Mouse (Mus musculus) gonadal fat pad, adult 2 months (tissue): ENCODE results near the gene Hsp90ab1. TPM values are rescaled to one million over a fixed set of nuclear protein-coding genes. Genes with fewer than 3 reads are reported as not detected.

Source experiments
- DNase-seq: peaks from one replicate; pipeline ENCODE4 v3.0.0-alpha.2; 2012; ENCODE audit warnings: low read depth
- polyA plus RNA-seq: library from polyadenylated mRNA; depleted of rRNA; stranded (reverse); fragments of >200 nt; gene quantifications from 2 replicates; pipeline ENCODE4 v1.2.3, GENCODE M21; 2012; rRNA removed

Gene Hsp90ab1
- polyA plus RNA-seq, 1 experiment = 514 TPM

DNA sequence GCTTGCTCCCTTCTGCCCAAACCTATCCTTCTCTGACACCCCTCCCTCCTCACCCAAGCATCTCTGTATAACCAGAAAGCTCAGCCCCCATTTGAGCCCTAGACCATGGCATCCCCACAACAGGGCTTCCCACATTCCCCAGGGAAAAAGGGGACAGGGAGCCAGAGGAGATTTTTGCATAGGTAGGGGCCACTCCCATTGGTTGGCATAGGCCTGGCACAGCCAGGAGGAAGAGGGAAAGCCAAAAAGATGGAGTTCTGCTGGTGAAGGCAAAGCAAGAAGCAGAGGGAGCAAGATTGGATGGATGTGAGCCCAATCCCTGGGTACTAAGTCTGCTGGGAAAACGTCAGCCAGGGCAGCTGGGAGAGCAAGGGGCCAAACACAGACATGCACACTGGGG is 30.0 kb downstream of the Hsp90ab1 start:
- DNase-seq = no peak

DNA sequence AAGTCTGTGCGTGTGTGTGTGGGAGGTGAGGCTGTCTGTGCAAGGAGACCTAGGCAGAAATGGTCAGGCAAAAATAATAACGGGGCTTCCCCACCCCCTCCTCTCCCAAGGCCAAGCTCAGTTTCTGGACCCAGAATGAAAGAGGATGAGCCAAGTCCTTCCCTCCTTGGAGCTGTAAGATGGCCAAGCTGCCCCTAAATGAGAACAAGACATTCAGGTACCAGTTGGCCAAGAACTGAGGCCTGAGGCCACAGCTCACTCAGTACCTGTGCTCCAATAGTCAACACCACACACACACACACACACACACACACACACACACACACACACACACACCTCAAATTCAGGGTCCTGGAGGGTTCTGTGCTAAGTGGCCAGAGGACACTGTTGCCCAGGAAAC is 30.4 kb downstream of the Hsp90ab1 start:
- DNase-seq = no peak

DNA sequence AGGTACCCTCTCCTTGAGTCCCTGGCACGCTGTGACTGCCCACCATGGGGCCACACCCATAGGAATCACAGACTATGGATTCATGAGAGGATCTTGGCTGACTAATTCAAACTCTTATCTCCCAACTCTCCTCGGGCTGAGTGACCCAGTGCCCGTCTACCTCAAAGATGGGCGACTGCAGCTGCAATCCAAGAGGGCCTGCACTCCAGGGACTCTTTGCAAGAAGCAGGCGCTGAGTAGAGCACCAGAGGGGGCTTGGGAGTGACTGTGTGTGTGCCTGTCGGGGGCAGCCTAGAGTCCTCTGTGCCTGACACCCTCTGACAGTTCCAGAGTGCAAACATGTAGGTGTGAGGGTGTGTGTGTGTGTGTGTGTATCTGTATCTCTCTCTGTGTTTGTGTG is 30.9 kb downstream of the Hsp90ab1 start:
- DNase-seq = no peak

DNA sequence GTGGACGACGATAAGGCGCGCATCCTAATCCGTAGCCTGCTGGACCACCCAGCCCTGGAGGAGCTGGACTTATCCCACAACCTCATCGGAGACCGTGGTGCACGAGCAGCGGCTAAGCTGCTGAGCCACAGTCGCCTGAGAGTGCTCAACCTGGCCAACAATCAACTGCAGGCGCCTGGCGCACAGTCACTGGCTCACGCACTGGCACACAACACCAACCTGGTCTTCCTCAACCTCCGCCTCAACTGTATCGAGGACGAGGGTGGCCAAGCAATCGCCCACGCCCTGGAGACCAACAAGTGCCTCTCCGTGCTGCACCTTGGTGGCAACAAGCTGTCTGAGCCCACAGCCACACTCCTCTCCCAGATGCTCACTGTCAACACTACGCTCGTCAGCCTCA is 33.4 kb downstream of the Hsp90ab1 start:
- no peak for DNase-seq

DNA sequence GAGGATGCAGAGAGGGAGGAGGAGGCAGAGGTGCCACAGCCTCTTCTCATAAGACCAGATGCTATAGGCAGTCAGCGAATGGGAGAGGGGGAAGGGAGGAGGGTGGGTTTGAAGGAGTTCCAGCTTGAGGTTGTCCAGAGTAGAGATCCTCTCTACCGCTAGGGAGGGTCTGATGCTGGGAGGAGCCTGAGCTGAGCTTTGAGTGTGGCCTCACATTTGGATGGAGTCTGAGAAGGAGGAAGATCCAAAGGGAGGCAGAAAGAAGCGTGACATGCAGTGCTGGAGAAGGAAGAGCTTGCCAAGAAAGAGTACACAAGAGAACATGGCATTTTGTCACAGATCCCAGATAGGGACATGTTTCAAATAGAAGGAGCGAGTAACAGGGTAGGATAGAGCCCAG is 34.7 kb downstream of the Hsp90ab1 start:
- DNase-seq = no peak

DNA sequence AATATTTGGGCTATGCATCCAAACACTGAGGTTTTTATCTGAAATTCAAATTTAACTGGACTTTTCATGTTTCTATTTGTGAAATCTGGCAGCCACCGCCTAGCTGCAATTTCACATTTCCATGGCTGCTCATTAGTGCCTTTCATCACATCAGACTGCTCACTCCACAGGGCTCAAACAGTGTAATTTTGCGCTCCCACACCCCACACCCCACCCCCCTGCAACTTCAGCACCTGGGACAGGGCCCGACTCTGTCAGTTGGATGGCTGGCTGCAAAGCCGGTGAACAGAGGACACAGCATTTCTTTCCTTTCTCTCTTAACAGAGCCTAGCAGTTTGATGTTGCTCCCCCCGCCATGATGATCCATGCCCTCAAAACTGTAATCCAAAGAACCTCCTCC is 36.8 kb downstream of the Hsp90ab1 start:
- DNase-seq = no peak

DNA sequence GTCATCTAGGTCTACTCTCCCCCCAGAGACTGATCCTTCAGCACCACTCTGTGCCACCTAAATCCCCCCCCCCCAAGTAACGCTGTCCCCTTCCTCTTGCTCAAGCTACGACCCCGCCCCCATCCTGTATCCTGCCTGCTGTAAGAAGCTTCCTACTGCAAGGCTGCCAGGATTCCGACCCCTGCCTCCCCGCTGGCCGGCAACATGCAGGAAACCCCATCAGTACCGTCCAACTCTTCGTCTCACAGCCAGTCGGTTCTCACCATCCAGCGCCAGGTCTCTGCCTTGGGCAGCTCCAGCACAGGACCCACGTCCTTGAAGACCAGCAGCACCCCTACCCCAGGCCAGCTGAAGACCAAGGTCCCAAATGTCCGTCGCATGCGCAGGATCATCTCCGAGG is 40.2 kb downstream of the Hsp90ab1 start:
- DNase-seq = no peak

DNA sequence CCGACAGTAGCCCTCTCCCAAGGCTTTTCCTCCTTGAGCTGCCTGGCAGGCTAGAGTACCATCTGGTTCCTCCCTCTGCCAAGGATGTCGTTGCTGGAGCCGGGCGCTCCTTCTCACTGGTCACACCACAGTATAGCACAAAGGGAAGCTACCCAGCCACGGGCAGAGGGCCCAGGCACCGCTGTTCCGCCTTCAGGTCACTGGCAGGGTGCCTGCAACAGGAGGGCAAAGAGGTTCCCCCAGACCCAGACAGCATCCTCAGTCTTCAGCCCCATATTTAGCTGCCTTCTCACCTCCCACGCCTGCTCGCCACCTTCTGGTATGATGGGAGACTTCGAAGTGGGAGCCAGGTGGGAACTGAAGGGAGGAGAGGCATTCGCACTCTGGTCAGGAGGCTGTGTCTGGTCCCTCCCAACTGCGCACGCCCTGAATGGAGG is 42.7 kb downstream of the Hsp90ab1 start:
- no peak for DNase-seq

DNA sequence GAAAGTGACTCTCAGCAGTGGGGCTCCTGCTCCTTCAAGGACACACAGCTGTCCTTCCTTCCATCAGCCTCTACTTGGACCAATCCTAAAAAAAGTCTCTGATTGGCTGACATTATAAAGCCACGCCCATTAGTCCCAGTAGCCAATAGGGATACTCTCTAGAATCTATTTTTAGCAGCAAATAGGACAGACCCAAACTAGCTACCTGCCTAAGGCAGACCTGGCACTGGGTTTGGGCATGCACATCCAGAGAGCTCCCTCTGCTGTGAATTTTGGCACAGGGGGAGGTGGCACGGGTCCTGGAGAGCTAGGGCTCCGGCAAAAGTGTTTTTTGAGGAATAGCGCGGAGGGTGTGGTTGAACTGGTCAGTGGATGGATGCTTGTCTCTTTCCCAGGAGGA is 46.5 kb downstream of the Hsp90ab1 start:
- DNase-seq = no peak

DNA sequence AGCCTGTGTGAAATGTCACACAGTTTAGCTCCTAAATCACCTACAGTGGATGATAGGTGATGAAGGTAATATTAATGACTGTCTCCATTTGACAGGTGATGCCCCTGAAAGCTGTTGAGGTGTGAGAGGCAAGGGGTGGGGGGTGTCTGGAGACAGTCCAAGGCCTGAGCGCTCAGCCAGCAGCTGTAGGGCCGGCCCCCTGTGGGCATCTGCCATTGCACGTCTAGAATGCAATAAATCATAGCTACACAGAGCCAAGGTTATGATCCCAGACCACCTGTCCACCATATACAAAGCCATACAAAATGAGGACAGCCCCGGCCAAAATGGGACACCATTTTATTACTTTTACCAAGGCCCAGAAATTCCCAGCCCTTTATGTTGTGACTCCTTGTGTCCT is 48.1 kb downstream of the Hsp90ab1 start:
- no peak for DNase-seq

DNA sequence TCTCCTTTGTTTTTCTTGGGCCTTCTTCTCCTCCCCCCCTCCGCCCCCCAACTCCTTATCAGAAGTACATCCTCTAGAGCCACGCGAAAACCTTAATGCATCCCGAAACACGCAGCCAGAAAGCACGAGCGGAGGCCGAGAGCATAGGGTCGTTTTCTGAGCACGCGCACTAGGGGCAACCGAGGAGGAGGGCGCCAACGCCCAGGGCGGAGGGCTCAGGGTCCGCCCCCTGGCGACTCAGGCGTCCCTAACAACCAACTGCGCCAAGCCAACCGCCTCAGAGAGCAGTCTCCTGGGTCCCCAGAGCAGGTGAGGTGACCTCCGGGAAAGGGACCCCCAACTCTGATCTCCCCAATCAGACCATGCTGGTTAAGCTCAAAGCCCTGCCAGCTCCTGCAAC is 49.8 kb downstream of the Hsp90ab1 start, which contains the start of gene Tcte1:
Tcte1 (plus strand) TSS at position 172 of the 400 bp plus-strand sequence.
- no peak for DNase-seq

DNA sequence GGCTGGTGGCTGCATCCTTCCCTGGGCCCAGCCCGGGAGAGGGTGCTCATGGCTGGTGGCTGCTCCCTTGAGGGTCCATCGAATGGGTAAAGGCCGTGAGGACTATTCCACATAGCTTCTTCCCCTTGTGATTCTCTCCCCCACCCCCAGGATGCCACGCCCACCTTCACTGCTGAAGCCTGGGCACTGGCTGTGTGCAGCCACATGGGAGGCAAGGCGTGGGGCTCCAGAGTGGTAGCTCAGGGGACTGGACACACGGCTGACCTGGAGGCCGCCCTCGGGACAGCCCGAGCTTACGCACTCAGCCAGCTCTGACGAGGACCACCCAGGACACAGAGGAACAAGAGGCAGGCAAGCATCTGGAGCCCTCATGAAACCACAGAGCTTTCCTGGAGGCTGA is 52.9 kb downstream of the Hsp90ab1 start:
- DNase-seq = no peak

DNA sequence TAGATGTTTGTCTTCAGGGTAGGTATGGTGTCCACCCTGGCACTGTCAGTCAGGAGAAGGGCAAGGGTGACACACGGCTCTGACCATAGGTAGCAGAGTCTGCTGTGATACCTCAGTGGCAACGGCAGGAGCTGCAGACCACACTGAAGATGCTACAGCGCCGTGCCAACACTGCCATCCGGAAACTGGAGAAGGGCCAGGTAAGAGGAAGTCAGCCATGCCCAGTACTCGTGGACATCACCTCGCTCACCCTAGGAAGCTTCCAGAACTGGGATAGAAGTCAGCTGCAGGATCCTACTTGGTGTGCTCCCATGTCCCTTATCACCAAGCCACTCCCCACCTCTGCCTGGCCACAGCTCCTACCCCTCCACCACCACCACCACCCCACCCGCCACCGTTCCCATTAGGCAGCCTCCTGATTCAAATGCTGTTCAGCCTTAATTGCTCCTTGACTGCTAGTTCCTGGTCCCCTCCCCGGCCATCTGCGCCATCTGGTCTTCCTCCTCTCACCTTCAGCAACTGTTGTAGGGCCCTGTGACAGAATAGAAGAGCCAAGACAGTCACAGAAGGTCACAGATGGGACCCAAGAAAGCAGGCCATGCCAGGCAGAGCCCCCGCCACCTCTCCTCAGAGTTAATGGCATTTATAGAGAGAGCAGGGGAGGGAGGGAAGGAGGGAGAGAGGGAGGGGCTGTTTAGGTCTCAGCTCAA is 54.1 kb downstream of the Hsp90ab1 start:
- DNase-seq = no peak

Other genes starting within 250 kb of the Hsp90ab1 start
- gene Cdc5l, start 139.5 kb downstream of the Hsp90ab1 start, polyA plus RNA-seq = 9.8 and 13.7 TPM in 2 replicates
- 0.19 and 0.35 TPM in 2 replicates for gene Spats1, start 97.9 kb downstream of the Hsp90ab1 start, polyA plus RNA-seq
- 9.7 and 9.8 TPM in 2 replicates for gene Aars2, start 66.4 kb downstream of the Hsp90ab1 start, polyA plus RNA-seq
- 1.8 and 4.0 TPM in 2 replicates for gene Tcte1, start 49.8 kb downstream of the Hsp90ab1 start, polyA plus RNA-seq
- gene Tmem151b, start 23.6 kb downstream of the Hsp90ab1 start, polyA plus RNA-seq = 1.0 and 1.6 TPM in 2 replicates
- 5.0 and 6.1 TPM in 2 replicates for gene Nfkbie, start 17.6 kb downstream of the Hsp90ab1 start, polyA plus RNA-seq
- gene Slc35b2, start 9.4 kb downstream of the Hsp90ab1 start, polyA plus RNA-seq = 105 and 110 TPM in 2 replicates
- 99.1 and 102 TPM in 2 replicates for gene Slc29a1, start 26.3 kb upstream of the Hsp90ab1 start, polyA plus RNA-seq
- not detected in 2 replicates for gene Mymx, start 28.8 kb upstream of the Hsp90ab1 start, polyA plus RNA-seq
- 0.15 and 0.36 TPM in 2 replicates for gene Capn11, start 86.1 kb upstream of the Hsp90ab1 start, polyA plus RNA-seq
- gene Mrpl14, start 113.1 kb upstream of the Hsp90ab1 start, polyA plus RNA-seq = 98.4 and 123 TPM in 2 replicates
- 64.0 and 70.2 TPM in 2 replicates for gene Tmem63b, start 113.6 kb upstream of the Hsp90ab1 start, polyA plus RNA-seq
- gene 1600014C23Rik, start 160.6 kb upstream of the Hsp90ab1 start, polyA plus RNA-seq = 0.98 and 1.2 TPM in 2 replicates